Mouse (Mus musculus): ENCODE results near the gene Uso1. TPM values are rescaled to one million over a fixed set of nuclear protein-coding genes. Genes with fewer than 3 reads are reported as not detected.

The Uso1 gene
- total and polyA plus RNA-seq, 2 experiments from 2014 or later, result 10.8 to 24.9 TPM

DNA sequence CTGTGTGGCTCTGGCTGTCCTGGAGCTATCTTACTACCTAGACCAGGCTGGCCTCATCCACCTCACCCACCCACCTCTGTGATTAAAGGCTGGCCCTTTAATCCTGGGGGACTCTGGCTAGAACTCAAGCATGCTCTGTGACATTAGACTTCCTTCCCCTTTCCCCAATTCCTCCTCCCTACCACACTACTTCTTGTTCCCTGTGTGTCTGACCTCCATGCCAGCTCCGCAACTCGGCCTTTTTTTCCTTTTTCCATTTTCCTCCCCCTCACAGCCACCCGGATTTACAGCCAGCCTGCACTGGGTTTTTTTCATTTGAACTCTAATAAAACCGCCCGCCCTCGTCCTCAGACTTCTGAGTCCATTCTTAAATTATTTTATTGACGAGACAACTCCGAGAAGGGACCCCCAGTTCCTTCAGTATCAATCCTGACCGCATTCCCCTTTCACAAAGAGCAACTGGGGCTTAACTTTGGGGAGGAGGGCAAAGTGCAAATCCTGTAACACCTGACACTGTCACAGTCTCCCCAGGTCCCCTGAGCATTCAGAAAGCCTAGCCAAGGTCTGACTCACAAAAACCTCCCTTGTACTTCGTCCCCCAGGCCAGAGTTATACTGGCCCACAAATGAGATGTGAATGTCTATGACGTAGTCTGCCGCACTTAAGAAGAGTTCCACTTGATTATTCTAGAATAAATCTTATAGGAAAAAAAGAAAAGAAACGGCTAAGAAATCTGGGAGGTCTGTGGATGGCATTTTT, 39.2 kb upstream of the Uso1 start:
- ATAC-seq (ENCODE audit: insufficient read depth, low read depth) (no peak), DNase-seq (ENCODE audit: low spot score) (no peak)
- H3K4me3 ChIP-seq (ENCODE audit: low read depth, low read length), result no peak overlapping the region
- no peak overlapping the region for H3K9ac ChIP-seq (replicated peaks; ENCODE audit: low read depth, low read length)
- no peaks in the 10 kb centered on the region for H3K9me3 ChIP-seq (replicated peaks; ENCODE audit: control insufficient read depth, low read length)
- H3K4me2 ChIP-seq (ENCODE audit: low read depth, low read length), result no peak overlapping the region
- no peaks in the 10 kb centered on the region for H3K27me3 ChIP-seq (ENCODE audit: control insufficient read depth, insufficient read depth, low read length)
- TF ChIP-seq CTCF (IDR thresholded peaks at IDR 0.05; ENCODE audit: low read depth) (no peak), EP300 (IDR thresholded peaks at IDR 0.05; ENCODE audit: low read depth) (no peak)
- 66% methylated on average over 13 of the region's 13 CpGs for WGBS
- H3K4me1 ChIP-seq (ENCODE audit: control insufficient read depth, insufficient read depth), result peaks cover 8% of the 10 kb centered on the region
- no peaks in the 10 kb centered on the region for H3K36me3 ChIP-seq (replicated peaks; ENCODE audit: control insufficient read depth, insufficient read depth, low read length)
- no peak overlapping the region for H3K27ac ChIP-seq (ENCODE audit: low read depth)

DNA sequence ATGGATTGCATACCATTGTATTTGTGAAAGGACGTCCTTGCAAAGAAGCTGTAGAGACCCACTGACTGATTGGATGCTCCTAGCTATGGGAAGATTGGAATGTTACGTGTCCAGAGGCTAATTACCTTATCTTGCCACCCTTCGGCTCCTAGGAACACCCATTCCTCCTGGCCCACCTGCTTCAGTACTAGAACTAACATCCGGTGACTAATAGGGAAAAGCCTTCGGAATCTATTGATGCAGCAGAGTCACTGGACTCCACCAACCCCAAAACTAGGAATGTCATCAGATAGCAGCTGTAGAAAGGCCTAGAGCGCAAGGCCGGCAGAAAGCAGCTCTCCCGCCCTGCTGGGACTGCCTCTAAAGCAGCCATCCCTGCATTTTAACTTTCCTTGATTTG, 36.1 kb upstream of the Uso1 start:
- Histone ChIP-seq H3K36me3 (replicated peaks; ENCODE audit: control insufficient read depth, insufficient read depth, low read length) (no peaks in the 10 kb centered on the region), H3K4me3 (ENCODE audit: low read depth, low read length) (no peak overlapping the region), H3K9ac (replicated peaks; ENCODE audit: low read depth, low read length) (no peak overlapping the region), H3K4me1 (ENCODE audit: control insufficient read depth, insufficient read depth) (peaks cover 12% of the 10 kb centered on the region), H3K27me3 (ENCODE audit: control insufficient read depth, insufficient read depth, low read length) (no peaks in the 10 kb centered on the region), H3K27ac (ENCODE audit: low read depth) (no peak overlapping the region), H3K9me3 (replicated peaks; ENCODE audit: control insufficient read depth, low read length) (no peaks in the 10 kb centered on the region), H3K4me2 (ENCODE audit: low read depth, low read length) (no peak overlapping the region)
- 73% methylated on average over 8 of the region's 8 CpGs for WGBS
- no peak for TF ChIP-seq EP300 (IDR thresholded peaks at IDR 0.05; ENCODE audit: low read depth)
- no peak for TF ChIP-seq CTCF (IDR thresholded peaks at IDR 0.05; ENCODE audit: low read depth)
- ATAC-seq (ENCODE audit: insufficient read depth, low read depth) (no peak), DNase-seq (ENCODE audit: low spot score) (no peak)

DNA sequence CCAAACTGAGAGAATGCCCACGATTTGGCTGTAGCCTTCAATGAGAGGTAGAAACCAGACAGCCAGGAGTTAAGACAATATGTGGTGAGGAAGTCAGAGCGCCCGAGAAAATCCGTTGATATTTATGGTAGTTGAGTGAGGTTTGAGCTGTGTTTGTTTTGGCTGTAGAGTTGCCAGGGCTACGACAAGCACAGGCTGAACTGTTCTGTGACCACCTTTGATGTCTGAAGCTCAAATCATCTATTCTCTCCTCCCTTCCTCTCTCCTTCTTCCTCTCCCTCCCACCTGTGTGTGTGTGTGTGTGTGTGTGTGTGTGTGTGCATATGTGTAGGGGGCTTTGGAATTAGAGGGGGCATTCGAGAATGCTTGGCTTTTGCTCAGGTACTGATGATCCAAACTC, 34.7 kb upstream of the Uso1 start:
- 20% methylated on average over 6 of the region's 6 CpGs for WGBS
- peaks cover 9% of the 10 kb centered on the region for H3K4me1 ChIP-seq (ENCODE audit: control insufficient read depth, insufficient read depth)
- H3K27me3 ChIP-seq (ENCODE audit: control insufficient read depth, insufficient read depth, low read length), result no peaks in the 10 kb centered on the region
- H3K36me3 ChIP-seq (replicated peaks; ENCODE audit: control insufficient read depth, insufficient read depth, low read length), result no peaks in the 10 kb centered on the region
- TF ChIP-seq CTCF (IDR thresholded peaks at IDR 0.05; ENCODE audit: low read depth) (no peak), EP300 (IDR thresholded peaks at IDR 0.05; ENCODE audit: low read depth) (no peak)
- no peaks in the 10 kb centered on the region for H3K9me3 ChIP-seq (replicated peaks; ENCODE audit: control insufficient read depth, low read length)
- ATAC-seq (ENCODE audit: insufficient read depth, low read depth), result peak; percentile 27; the same call in 1 of the 2 replicates
- no peak overlapping the region for H3K9ac ChIP-seq (replicated peaks; ENCODE audit: low read depth, low read length)
- DNase-seq (ENCODE audit: low spot score), result peak; percentile 35
- no peak overlapping the region for H3K4me3 ChIP-seq (ENCODE audit: low read depth, low read length)
- no peak overlapping the region; the same call in 1 of the 2 replicates for H3K4me2 ChIP-seq (ENCODE audit: low read depth, low read length)
- H3K27ac ChIP-seq (ENCODE audit: low read depth), result no peak overlapping the region

- no peak overlapping the region for H3K27ac ChIP-seq (ENCODE audit: low read depth)
- H3K4me1 ChIP-seq (ENCODE audit: control insufficient read depth, insufficient read depth), result peaks cover 9% of the 10 kb centered on the region
- DNase-seq (ENCODE audit: low spot score) (no peak), ATAC-seq (ENCODE audit: insufficient read depth, low read depth) (no peak)
- no peaks in the 10 kb centered on the region for H3K36me3 ChIP-seq (replicated peaks; ENCODE audit: control insufficient read depth, insufficient read depth, low read length)
- no peak overlapping the region for H3K4me3 ChIP-seq (ENCODE audit: low read depth, low read length)
- no peaks in the 10 kb centered on the region for H3K9me3 ChIP-seq (replicated peaks; ENCODE audit: control insufficient read depth, low read length)
- peak overlapping the region; percentile 5; the same call in 1 of the 2 replicates for H3K4me2 ChIP-seq (ENCODE audit: low read depth, low read length)
- H3K9ac ChIP-seq (replicated peaks; ENCODE audit: low read depth, low read length), result no peak overlapping the region
- TF ChIP-seq CTCF (IDR thresholded peaks at IDR 0.05; ENCODE audit: low read depth), result no peak
- no peak for TF ChIP-seq EP300 (IDR thresholded peaks at IDR 0.05; ENCODE audit: low read depth)
- 39% methylated on average over 13 of the region's 13 CpGs for WGBS
- no peaks in the 10 kb centered on the region for H3K27me3 ChIP-seq (ENCODE audit: control insufficient read depth, insufficient read depth, low read length)
Observed at GRCm38 (mm10) chr5:92103816-92104415, 33.8 kb upstream of the Uso1 start.

DNA sequence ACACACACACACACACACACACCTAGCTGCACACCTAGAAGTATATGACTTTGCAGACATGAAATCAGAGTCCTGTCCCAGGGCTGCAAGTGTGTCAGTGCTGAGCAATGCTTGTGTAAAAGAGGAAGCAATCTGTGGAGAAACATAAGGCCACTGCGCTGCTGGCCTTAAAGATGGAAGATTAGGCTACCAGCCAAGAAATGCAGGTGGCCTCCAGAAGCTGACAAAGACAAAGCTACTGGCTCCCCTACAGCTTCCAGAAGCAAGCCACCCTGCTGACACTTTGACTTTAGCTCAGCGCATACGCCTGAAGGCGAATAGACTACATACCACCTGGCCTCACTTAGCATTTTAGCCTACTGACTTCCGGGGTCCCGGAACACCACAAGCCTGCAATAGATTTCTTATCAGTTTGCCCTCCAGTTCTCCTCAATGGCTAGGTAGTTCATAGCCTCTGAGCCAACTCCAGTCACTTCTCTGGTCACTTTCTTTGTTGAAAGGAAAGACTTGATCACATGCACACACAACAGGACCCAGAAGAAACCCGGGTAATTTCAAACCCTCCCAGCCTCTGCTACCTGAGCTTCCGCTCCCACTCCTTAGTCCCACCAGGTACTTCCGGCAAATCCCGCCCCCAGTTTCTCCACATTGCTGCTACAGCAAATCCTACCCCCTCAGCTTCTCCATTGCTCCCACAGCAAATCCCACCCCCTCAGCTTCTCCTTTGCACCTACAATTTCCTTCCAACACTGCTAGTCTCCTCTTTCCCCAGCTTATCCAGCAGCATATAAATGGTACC, 31.2 kb upstream of the Uso1 start:
- no peak; the same call in 1 of the 2 replicates for ATAC-seq (ENCODE audit: insufficient read depth, low read depth)
- Histone ChIP-seq H3K36me3 (replicated peaks; ENCODE audit: control insufficient read depth, insufficient read depth, low read length) (no peaks in the 10 kb centered on the region), H3K4me3 (ENCODE audit: low read depth, low read length) (no peak overlapping the region), H3K9me3 (replicated peaks; ENCODE audit: control insufficient read depth, low read length) (no peaks in the 10 kb centered on the region), H3K4me1 (ENCODE audit: control insufficient read depth, insufficient read depth) (peaks cover 9% of the 10 kb centered on the region), H3K27me3 (ENCODE audit: control insufficient read depth, insufficient read depth, low read length) (no peaks in the 10 kb centered on the region), H3K9ac (replicated peaks; ENCODE audit: low read depth, low read length) (no peak overlapping the region), H3K27ac (ENCODE audit: low read depth) (no peak overlapping the region), H3K4me2 (ENCODE audit: low read depth, low read length) (no peak overlapping the region)
- no peak for TF ChIP-seq CTCF (IDR thresholded peaks at IDR 0.05; ENCODE audit: low read depth)
- no peak for TF ChIP-seq EP300 (IDR thresholded peaks at IDR 0.05; ENCODE audit: low read depth)
- 36% methylated on average over 10 of the region's 10 CpGs for WGBS
- no peak for DNase-seq (ENCODE audit: low spot score)
